Mouse (Mus musculus) midbrain, embryonic 16.5 days (tissue): Measurements from ENCODE around the gene Eps15l1. TPM values are rescaled to one million over a fixed set of nuclear protein-coding genes. Genes with fewer than 3 reads are reported as not detected.

Experiments used
- ATAC-seq: fragments of 200-750 bp; cut with Nextera tagmentation; 2 replicates; pipeline ENCODE4 v1.8.0; 2017; ENCODE audit warnings: moderate TSS enrichment
- H3K27ac ChIP-seq: fragments of 300-500 bp; sonication (generic); 2 replicates; pipeline ENCODE4 v1.5.1; 2014; ENCODE audit warnings: mild to moderate bottlenecking, low read length, mixed read lengths
- H3K27me3 ChIP-seq: fragments of 300-500 bp; sonication (generic); 2 replicates; pipeline ENCODE4 v1.6.1; 2014; ENCODE audit warnings: low read depth, low read length, mixed read lengths; ENCODE audit not compliant: control insufficient read depth, insufficient read depth
- H3K36me3 ChIP-seq: fragments of 300-500 bp; sonication (generic); 2 replicates; pipeline ENCODE4 v1.6.1; 2014; ENCODE audit warnings: mild to moderate bottlenecking, low read length, moderate library complexity, mixed read lengths; ENCODE audit not compliant: control insufficient read depth, insufficient read depth
- H3K4me1 ChIP-seq: fragments of 300-500 bp; sonication (generic); 2 replicates; pipeline ENCODE4 v1.6.1; 2014; ENCODE audit warnings: mild to moderate bottlenecking, low read length, mixed read lengths; ENCODE audit not compliant: control insufficient read depth, insufficient read depth
- H3K4me2 ChIP-seq: fragments of 300-500 bp; sonication (generic); 2 replicates; pipeline ENCODE4 v1.6.1; 2014; ENCODE audit warnings: mild to moderate bottlenecking, low read length, mixed read lengths
- H3K4me3 ChIP-seq: fragments of 300-500 bp; sonication (generic); 2 replicates; pipeline ENCODE4 v1.5.1; 2014; ENCODE audit warnings: low read depth, mild to moderate bottlenecking, low read length, moderate library complexity, mixed read lengths
- H3K9ac ChIP-seq: fragments of 300-500 bp; sonication (generic); 2 replicates; pipeline ENCODE4 v1.6.1; 2014; ENCODE audit warnings: low read depth, low read length, mixed read lengths
- H3K9me3 ChIP-seq: fragments of 300-500 bp; sonication (generic); replicated peaks from 2 replicates; pipeline ENCODE4 v1.6.1; 2014; ENCODE audit warnings: mild to moderate bottlenecking, low read length, mixed read lengths; ENCODE audit not compliant: control insufficient read depth, poor library complexity, severe bottlenecking
- WGBS: fragments of 180-500 bp; shearing (Covaris S2); extraction: QIAGEN DNeasy Blood & Tissue Kit; methylation state at CpG from one replicate; pipeline ENCODE4 v1.1.7; 2014; 5-methylcytosine and 5-hydroxymethylcytosine counted together
- microRNA-seq: library from miRNA; unstranded; fragments of <30 nt; microRNA quantifications from one replicate; pipeline ENCODE4, GENCODE M21; 2017
- polyA plus RNA-seq: library from polyadenylated mRNA; unstranded; fragments of >200 nt; fragmentation: Nextera tagmentation; extraction: Ambion mirVana; gene quantifications from 2 replicates; pipeline ENCODE4 v1.2.1, GENCODE M21; 2015

Eps15l1 gene
- polyA plus RNA-seq, 1 experiment from 2014 or later: 56.4 TPM

DNA sequence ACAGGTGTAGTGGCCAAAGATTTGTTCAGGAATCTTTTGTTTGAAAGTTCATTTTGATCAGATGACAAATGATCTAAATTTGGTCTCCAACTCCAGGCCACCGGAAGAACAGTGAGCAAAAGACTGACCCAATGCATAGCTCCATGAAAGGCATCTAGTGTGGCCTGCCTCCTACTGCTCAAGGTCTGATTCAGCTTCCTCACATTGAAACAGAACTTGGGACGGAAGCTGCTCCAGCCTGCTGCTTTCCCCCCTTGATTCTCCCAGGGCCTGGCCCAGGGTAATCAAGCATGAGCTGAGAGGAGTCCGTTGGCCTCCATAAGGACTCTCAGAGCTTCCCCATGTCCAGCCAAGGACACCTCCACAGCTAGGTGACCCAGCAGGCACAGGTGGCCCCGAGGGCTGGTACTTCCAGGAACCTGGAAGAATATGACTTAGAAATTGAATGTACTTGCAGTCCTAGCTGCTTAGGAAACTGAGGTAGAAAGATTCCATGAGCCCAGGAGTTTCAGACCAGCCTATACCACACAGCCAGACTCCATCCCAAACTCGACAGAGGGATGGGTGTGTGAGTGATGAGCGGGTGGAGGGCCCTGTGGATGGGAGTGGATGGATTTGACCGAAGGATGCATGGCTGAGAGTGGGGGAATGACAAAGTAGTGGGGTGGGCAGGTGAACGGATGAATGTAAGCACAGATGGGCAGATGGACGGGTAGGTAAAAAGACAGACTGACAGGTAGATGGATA lies 120.4 kb downstream of the Eps15l1 start:
- Histone ChIP-seq H3K4me2 (no peak overlapping the region), H3K9me3 (no peaks in the 10 kb centered on the region), H3K9ac (no peak overlapping the region), H3K4me1 (no peaks in the 10 kb centered on the region), H3K36me3 (no peaks in the 10 kb centered on the region), H3K4me3 (no peak overlapping the region), H3K27ac (no peak overlapping the region), H3K27me3 (no peaks in the 10 kb centered on the region)
- no peak for ATAC-seq
- whole genome bisulfite sequencing: 79% methylated on average over 9 of the region's 9 CpGs

DNA sequence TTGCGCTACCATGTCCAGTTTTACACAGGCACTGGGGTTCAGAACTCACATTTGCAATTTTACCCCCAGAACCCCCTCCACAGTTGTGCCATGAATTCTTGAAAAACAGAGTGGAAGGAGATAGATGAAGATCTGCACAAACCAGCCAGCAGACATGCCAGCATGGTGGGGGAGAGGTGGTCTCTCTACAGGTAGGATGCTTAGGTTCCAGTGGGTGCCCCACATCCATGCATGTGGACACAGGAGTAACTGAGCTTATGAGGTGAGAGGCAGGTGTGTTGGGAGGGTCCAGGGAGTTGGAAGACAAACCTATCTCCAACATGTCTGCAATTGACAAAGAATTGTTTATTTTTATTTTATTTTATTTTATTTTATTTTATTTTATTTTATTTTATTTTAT lies 122.3 kb downstream of the Eps15l1 start:
- Histone ChIP-seq H3K36me3 (no peaks in the 10 kb centered on the region), H3K27ac (no peak overlapping the region), H3K9me3 (no peaks in the 10 kb centered on the region), H3K4me1 (no peaks in the 10 kb centered on the region), H3K4me3 (no peak overlapping the region), H3K4me2 (no peak overlapping the region), H3K27me3 (no peaks in the 10 kb centered on the region), H3K9ac (no peak overlapping the region)
- WGBS: 92% methylated on average over 1 of the region's 1 CpGs
- no peak for ATAC-seq

- no peak overlapping the region for H3K4me2 ChIP-seq
- no peak overlapping the region for H3K9ac ChIP-seq
- ATAC-seq: no peak
- H3K4me1 ChIP-seq: no peaks in the 10 kb centered on the region
- no peak overlapping the region for H3K27ac ChIP-seq
- H3K9me3 ChIP-seq: no peaks in the 10 kb centered on the region
- H3K4me3 ChIP-seq: no peak overlapping the region
- H3K27me3 ChIP-seq: no peaks in the 10 kb centered on the region
- 92% methylated on average over 7 of the region's 8 CpGs for WGBS
- no peaks in the 10 kb centered on the region for H3K36me3 ChIP-seq
Observed at GRCm38 (mm10) chr8:72296561-72296960, 124.7 kb downstream of the Eps15l1 start.

GRCm38 (mm10) chr8:72295679-72296078 lies 125.6 kb downstream of the Eps15l1 start:
- H3K4me1 ChIP-seq: no peaks in the 10 kb centered on the region
- no peak overlapping the region for H3K4me3 ChIP-seq
- H3K9me3 ChIP-seq: no peaks in the 10 kb centered on the region
- H3K9ac ChIP-seq: no peak overlapping the region
- WGBS: 55% methylated on average over 8 of the region's 8 CpGs
- peak; percentile 62; the same call in 1 of the 2 replicates for ATAC-seq
- no peaks in the 10 kb centered on the region for H3K27me3 ChIP-seq
- no peaks in the 10 kb centered on the region for H3K36me3 ChIP-seq
- H3K27ac ChIP-seq: peak overlapping the region; percentile 23; the same call in 1 of the 2 replicates
- no peak overlapping the region for H3K4me2 ChIP-seq

- no peak for ATAC-seq
- no peak overlapping the region for H3K27ac ChIP-seq
- WGBS: 84% methylated on average over 3 of the region's 3 CpGs
Observed at GRCm38 (mm10) chr8:72295125-72295524, 126.1 kb downstream of the Eps15l1 start.

GRCm38 (mm10) chr8:72293309-72293708 lies 128.0 kb downstream of the Eps15l1 start:
- H3K4me1 ChIP-seq: no peaks in the 10 kb centered on the region
- no peak overlapping the region for H3K9ac ChIP-seq
- no peak overlapping the region for H3K4me2 ChIP-seq
- no peaks in the 10 kb centered on the region for H3K27me3 ChIP-seq
- no peak overlapping the region for H3K4me3 ChIP-seq
- no peaks in the 10 kb centered on the region for H3K9me3 ChIP-seq
- no peak overlapping the region for H3K27ac ChIP-seq
- no peak for ATAC-seq
- no peaks in the 10 kb centered on the region for H3K36me3 ChIP-seq

More at GRCm38 (mm10) chr8:72295125-72295524, 126.1 kb downstream of the Eps15l1 start:
- Histone ChIP-seq H3K36me3 (no peaks in the 10 kb centered on the region), H3K27me3 (no peaks in the 10 kb centered on the region), H3K4me2 (no peak overlapping the region), H3K9me3 (no peaks in the 10 kb centered on the region), H3K4me1 (no peaks in the 10 kb centered on the region), H3K9ac (no peak overlapping the region), H3K4me3 (no peak overlapping the region)

DNA sequence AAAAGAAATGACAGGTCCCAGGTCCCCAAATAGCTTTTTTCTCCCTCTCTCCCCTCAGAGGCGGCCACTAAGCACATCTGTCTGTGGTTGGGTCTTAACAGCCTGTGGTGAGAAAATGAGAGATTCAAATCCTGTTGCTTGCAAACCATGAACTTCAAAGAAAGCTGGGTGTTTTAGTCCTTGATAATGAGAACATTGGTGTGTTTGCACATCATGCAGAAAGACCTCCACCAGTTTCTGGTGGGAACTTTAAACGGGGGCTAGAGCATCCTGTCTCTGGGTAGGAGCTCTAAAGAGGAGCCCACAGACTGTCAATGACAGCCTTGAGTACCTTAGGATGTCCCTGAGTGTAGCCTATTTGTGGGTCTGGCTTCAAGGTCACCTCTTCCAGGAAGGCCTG lies 130.2 kb downstream of the Eps15l1 start:
- Histone ChIP-seq H3K4me1 (no peaks in the 10 kb centered on the region), H3K9ac (no peak overlapping the region), H3K9me3 (no peaks in the 10 kb centered on the region), H3K4me3 (no peak overlapping the region), H3K4me2 (no peak overlapping the region), H3K36me3 (no peaks in the 10 kb centered on the region), H3K27ac (no peak overlapping the region), H3K27me3 (no peaks in the 10 kb centered on the region)
- ATAC-seq: no peak
- 79% methylated on average over 2 of the region's 2 CpGs for WGBS

Small RNAs within 50 kb of the gene (microRNA-seq; reads per million reads assigned to microRNA genes)
- 1.7 reads per million, percentile 2 among the genes with 10 or more reads in this experiment for gene Mir7068

Other genes starting within 250 kb of the Eps15l1 start
- not detected in 2 replicates for gene Hsh2d, start 231.8 kb downstream of the Eps15l1 start, polyA plus RNA-seq
- 0.11 TPM in 1 of 2 replicates, not detected in the other for gene Cib3, start 208.6 kb downstream of the Eps15l1 start, polyA plus RNA-seq
- gene Gm11034, start 207.8 kb downstream of the Eps15l1 start, polyA plus RNA-seq: not detected in 2 replicates
- gene Fam32a, start 201.7 kb downstream of the Eps15l1 start, polyA plus RNA-seq: 111 and 112 TPM in 2 replicates
- gene Ap1m1, start 181.4 kb downstream of the Eps15l1 start, polyA plus RNA-seq: 288 and 297 TPM in 2 replicates
- 9.7 and 11.3 TPM in 2 replicates for gene Gm10282, start 116.2 kb downstream of the Eps15l1 start, polyA plus RNA-seq
- 3.6 and 4.0 TPM in 2 replicates for gene Klf2, start 102.4 kb downstream of the Eps15l1 start, polyA plus RNA-seq
- 1.0 and 1.2 TPM in 2 replicates for gene Calr3, start 22.4 kb upstream of the Eps15l1 start, polyA plus RNA-seq
- 17.5 and 20.2 TPM in 2 replicates for gene 1700030K09Rik, start 22.4 kb upstream of the Eps15l1 start, polyA plus RNA-seq
- 55.3 and 55.7 TPM in 2 replicates for gene Cherp, start 53.8 kb upstream of the Eps15l1 start, polyA plus RNA-seq
- gene Slc35e1, start 71.2 kb upstream of the Eps15l1 start, polyA plus RNA-seq: 8.2 and 8.8 TPM in 2 replicates
- 16.7 and 17.8 TPM in 2 replicates for gene Med26, start 126.8 kb upstream of the Eps15l1 start, polyA plus RNA-seq
- 132 and 137 TPM in 2 replicates for gene Smim7, start 149.6 kb upstream of the Eps15l1 start, polyA plus RNA-seq
- gene Tmem38a, start 150.6 kb upstream of the Eps15l1 start, polyA plus RNA-seq: 24.8 and 32.3 TPM in 2 replicates
- gene Nwd1, start 225.3 kb upstream of the Eps15l1 start, polyA plus RNA-seq: 1.4 and 2.5 TPM in 2 replicates